Mouse (Mus musculus) neural tube, embryonic 13.5 days (tissue): ENCODE results near the gene Hps3. TPM values are rescaled to one million over a fixed set of nuclear protein-coding genes. Genes with fewer than 3 reads are reported as not detected.
"Not testable (repeated sequence)": the region's sequence is repeated elsewhere in the genome, so short reads cannot be mapped to it uniquely, and the experiment has no call there.

Experiments
- ATAC-seq: fragments of 200-750 bp; cut with Nextera tagmentation; 2 replicates; pipeline ENCODE4 v1.8.0; 2017; ENCODE audit warnings: low read depth, mild to moderate bottlenecking, moderate TSS enrichment, moderate library complexity
- H3K27ac ChIP-seq: fragments of 300-500 bp; sonication (generic); replicated peaks from 2 replicates; pipeline ENCODE4 v1.5.1; 2015; ENCODE audit warnings: moderate library complexity, mild to moderate bottlenecking, inconsistent platforms
- H3K27me3 ChIP-seq: fragments of 300-500 bp; sonication (generic); 2 replicates; pipeline ENCODE4 v1.6.1; 2015; ENCODE audit warnings: mild to moderate bottlenecking, inconsistent platforms
- H3K36me3 ChIP-seq: fragments of 300-500 bp; sonication (generic); 2 replicates; pipeline ENCODE4 v1.6.1; 2015; ENCODE audit warnings: mild to moderate bottlenecking, inconsistent platforms
- H3K4me1 ChIP-seq: fragments of 300-500 bp; sonication (generic); replicated peaks from 2 replicates; pipeline ENCODE4 v1.6.1; 2015; ENCODE audit warnings: inconsistent platforms
- H3K4me2 ChIP-seq: fragments of 300-500 bp; sonication (generic); 2 replicates; pipeline ENCODE4 v1.6.1; 2015; ENCODE audit warnings: inconsistent platforms, mild to moderate bottlenecking, moderate library complexity
- H3K4me3 ChIP-seq: fragments of 300-500 bp; sonication (generic); 2 replicates; pipeline ENCODE4 v1.5.1; 2015; ENCODE audit warnings: mild to moderate bottlenecking, inconsistent platforms
- H3K9ac ChIP-seq: fragments of 300-500 bp; sonication (generic); 2 replicates; pipeline ENCODE4 v1.6.1; 2015; ENCODE audit warnings: moderate library complexity, mild to moderate bottlenecking, inconsistent platforms
- H3K9me3 ChIP-seq: fragments of 300-500 bp; sonication (generic); 2 replicates; pipeline ENCODE4 v1.6.1; 2016; ENCODE audit warnings: inconsistent platforms
- WGBS: fragments of 180-500 bp; shearing (Covaris S2); methylation state at CpG from one replicate; pipeline ENCODE4 v1.1.7; 2015; 5-methylcytosine and 5-hydroxymethylcytosine counted together
- polyA plus RNA-seq: library from polyadenylated mRNA; unstranded; fragments of >200 nt; fragmentation: Nextera tagmentation; extraction: Ambion mirVana; gene quantifications from 2 replicates; pipeline ENCODE4 v1.2.1, GENCODE M21; 2015

The Hps3 gene
- polyA plus RNA-seq = 14.6 and 15.1 TPM in 2 replicates

GRCm38 (mm10) chr3:20034719-20035404, at the start of gene Hps3:
Hps3 (minus strand) TSS chr3:20035315.
- peak; percentile 100 for ATAC-seq
- H3K4me2 ChIP-seq = peak within 1 kb of the TSS; percentile 84
- peak within 1 kb of the TSS; percentile 63 for H3K27ac ChIP-seq
- H3K9me3 ChIP-seq = no peaks in the 10 kb centered on the region
- no peaks in the 10 kb centered on the region for H3K36me3 ChIP-seq
- H3K4me1 ChIP-seq = peaks cover 13% of the 10 kb centered on the region
- peak within 1 kb of the TSS; percentile 66 for H3K4me3 ChIP-seq
- under 1% methylated on average over 47 of the region's 47 CpGs for WGBS
- H3K9ac ChIP-seq = peak within 1 kb of the TSS; percentile 71
- H3K27me3 ChIP-seq = no peaks in the 10 kb centered on the region

DNA sequence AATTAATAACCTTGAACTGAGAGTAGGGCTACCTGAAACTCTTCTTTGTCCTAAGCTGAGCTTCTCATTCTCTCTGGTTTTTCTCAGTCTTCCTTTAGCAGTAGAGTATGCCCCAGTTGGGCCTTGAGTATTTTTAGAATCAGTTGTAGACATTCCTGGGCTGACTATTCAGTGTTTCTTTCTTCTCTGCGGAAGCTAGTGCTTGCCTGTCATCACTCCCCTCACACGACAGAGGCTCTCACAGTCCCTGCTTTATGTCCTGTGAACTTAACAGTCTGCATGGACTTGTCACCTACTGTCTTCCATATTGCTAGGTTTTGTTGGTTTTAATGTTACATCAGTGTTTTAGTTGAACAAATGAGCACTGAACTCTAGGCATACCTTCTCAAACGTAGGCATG, 47.0 kb upstream of the Hps3 start:
- Histone ChIP-seq H3K27ac (no peak overlapping the region), H3K27me3 (no peaks in the 10 kb centered on the region), H3K9me3 (no peaks in the 10 kb centered on the region), H3K36me3 (peaks cover 37% of the 10 kb centered on the region), H3K4me3 (no peak overlapping the region), H3K9ac (no peak overlapping the region), H3K4me1 (no peaks in the 10 kb centered on the region), H3K4me2 (no peak overlapping the region)
- no peak for ATAC-seq
- 82% methylated on average over 3 of the region's 3 CpGs for WGBS

DNA sequence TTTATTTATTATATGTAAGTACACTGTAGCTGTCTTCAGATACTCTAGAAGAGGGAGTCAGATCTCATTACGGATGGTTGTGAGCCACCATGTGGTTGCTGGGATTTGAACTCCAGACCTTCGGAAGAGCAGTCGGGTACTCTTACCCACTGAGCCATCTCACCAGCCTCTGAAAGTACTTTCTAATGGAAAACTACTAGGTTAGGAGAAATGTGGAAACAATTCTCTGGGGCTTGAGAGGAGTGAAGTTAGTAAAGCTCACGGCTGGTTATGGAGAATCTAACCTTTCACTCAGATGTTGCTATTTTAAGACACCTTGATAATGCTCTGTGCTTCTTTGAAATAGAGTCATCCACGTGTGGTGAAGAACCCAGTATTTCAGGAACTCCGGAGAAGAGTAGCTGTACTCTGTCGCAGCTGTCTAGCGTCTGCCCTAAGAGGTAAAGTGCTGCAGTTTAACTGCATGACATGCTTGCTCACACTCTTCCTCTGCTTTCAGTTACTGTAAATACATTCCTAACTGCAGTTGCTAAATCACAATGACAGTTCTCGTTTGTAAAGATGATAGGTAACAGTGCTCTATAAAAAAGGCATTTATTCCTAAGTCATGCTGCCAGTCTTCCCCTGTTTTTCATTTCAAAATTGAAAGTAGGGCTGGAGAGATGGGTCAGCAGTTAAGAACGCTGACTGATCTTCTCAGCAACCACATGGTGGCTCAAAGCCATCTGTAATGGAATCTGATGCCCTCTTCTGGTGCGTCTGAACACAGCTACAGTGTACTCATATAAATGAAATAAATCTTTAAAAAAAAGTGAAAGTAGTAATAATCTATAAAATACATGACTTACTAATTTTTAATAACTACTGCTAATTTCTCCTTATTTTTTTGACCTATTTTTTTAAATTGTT, 41.3 kb upstream of the Hps3 start:
- H3K27ac ChIP-seq = no peak overlapping the region
- no peaks in the 10 kb centered on the region for H3K27me3 ChIP-seq
- 89% methylated on average over 11 of the region's 11 CpGs for WGBS
- H3K9ac ChIP-seq = no peak overlapping the region
- H3K4me2 ChIP-seq = no peak overlapping the region
- no peak for ATAC-seq
- H3K4me3 ChIP-seq = no peak overlapping the region
- peaks cover 46% of the 10 kb centered on the region for H3K36me3 ChIP-seq
- no peaks in the 10 kb centered on the region for H3K9me3 ChIP-seq
- H3K4me1 ChIP-seq = no peaks in the 10 kb centered on the region

GRCm38 (mm10) chr3:20058197-20058541, 23.1 kb upstream of the Hps3 start:
- ATAC-seq = peak; percentile 56
- Histone ChIP-seq H3K4me3 (peak overlapping the region; percentile 84), H3K4me2 (peak overlapping the region; percentile 64), H3K4me1 (peaks cover 10% of the 10 kb centered on the region), H3K27ac (peak overlapping the region; percentile 87; the same call in 1 of the 2 replicates), H3K9ac (peak overlapping the region; percentile 83), H3K9me3 (no peaks in the 10 kb centered on the region), H3K36me3 (peaks cover 10% of the 10 kb centered on the region), H3K27me3 (no peaks in the 10 kb centered on the region)
- 0% methylated on average over 6 of the region's 9 CpGs for WGBS

GRCm38 (mm10) chr3:20057306-20058196, 22.4 kb upstream of the Hps3 start, which contains the start of gene Hltf:
Hltf (plus strand) TSS chr3:20057811.
- peaks cover 10% of the 10 kb centered on the region for H3K4me1 ChIP-seq
- peak within 1 kb of the TSS; percentile 84 for H3K4me3 ChIP-seq
- whole genome bisulfite sequencing = under 1% methylated on average over 52 of the region's 54 CpGs
- peak within 1 kb of the TSS; percentile 64 for H3K4me2 ChIP-seq
- H3K27ac ChIP-seq = peak within 1 kb of the TSS; percentile 87
- peak within 1 kb of the TSS; percentile 83 for H3K9ac ChIP-seq
- no peaks in the 10 kb centered on the region for H3K9me3 ChIP-seq
- peaks cover 5% of the 10 kb centered on the region for H3K36me3 ChIP-seq
- ATAC-seq = peak; percentile 100
- no peaks in the 10 kb centered on the region for H3K27me3 ChIP-seq

DNA sequence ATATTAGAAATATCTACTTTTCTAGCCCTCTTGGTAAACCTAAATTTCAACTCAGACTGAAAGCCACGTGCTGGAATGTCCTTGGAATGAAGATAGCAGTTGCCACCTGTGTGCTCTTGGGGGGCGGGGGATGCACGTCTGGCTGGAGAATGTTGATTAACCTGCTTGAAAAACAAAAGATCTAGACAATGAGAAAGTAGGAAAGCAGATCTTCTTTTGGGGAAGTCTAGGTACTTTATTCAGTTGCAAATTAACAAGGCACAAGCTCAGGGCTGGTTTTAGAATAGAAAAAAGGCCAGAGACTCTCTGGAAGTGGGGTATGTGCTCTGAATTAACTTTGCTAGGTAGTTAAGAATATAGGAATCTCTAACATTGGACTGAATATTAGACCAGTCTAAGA, 9.6 kb upstream of the Hps3 start:
- H3K27ac ChIP-seq, H3K9ac ChIP-seq, H3K4me2 ChIP-seq, H3K4me1 ChIP-seq, H3K9me3 ChIP-seq, H3K36me3 ChIP-seq, ATAC-seq, H3K27me3 ChIP-seq, H3K4me3 ChIP-seq: not testable (repeated sequence)
- 69% methylated on average over 3 of the region's 3 CpGs for WGBS

GRCm38 (mm10) chr3:20041461-20041860, 6.3 kb upstream of the Hps3 start:
- not testable (repeated sequence) for H3K36me3 ChIP-seq, H3K9me3 ChIP-seq, ATAC-seq, H3K4me1 ChIP-seq, H3K4me2 ChIP-seq, H3K27ac ChIP-seq, H3K27me3 ChIP-seq, H3K4me3 ChIP-seq, H3K9ac ChIP-seq
- 97% methylated on average over 7 of the region's 7 CpGs for whole genome bisulfite sequencing

DNA sequence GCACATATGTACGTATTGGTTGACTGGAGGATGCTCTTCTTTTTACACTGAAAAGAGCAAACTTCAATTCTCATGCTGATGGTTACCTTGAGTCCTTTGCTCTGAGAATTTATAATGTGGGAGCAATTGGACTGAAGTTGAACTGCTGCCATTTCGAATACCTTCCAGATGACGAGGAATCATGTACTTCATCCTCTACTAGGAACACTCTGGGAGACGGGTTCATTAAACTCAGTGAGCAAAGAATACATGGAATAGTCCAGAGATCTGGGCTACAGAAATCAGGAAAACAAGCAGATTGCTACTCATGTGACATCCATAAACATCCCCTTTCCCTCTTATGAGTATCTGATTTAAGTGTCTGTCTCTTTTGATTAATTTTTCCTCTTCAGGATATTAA, 954 bp upstream of the Hps3 start:
- Histone ChIP-seq H3K27ac (no peak overlapping the region), H3K36me3 (no peaks in the 10 kb centered on the region), H3K4me1 (peaks cover 13% of the 10 kb centered on the region), H3K4me2 (no peak overlapping the region), H3K27me3 (no peaks in the 10 kb centered on the region), H3K9me3 (no peaks in the 10 kb centered on the region), H3K9ac (no peak overlapping the region), H3K4me3 (no peak overlapping the region)
- 83% methylated on average over 4 of the region's 4 CpGs for WGBS
- no peak for ATAC-seq

DNA sequence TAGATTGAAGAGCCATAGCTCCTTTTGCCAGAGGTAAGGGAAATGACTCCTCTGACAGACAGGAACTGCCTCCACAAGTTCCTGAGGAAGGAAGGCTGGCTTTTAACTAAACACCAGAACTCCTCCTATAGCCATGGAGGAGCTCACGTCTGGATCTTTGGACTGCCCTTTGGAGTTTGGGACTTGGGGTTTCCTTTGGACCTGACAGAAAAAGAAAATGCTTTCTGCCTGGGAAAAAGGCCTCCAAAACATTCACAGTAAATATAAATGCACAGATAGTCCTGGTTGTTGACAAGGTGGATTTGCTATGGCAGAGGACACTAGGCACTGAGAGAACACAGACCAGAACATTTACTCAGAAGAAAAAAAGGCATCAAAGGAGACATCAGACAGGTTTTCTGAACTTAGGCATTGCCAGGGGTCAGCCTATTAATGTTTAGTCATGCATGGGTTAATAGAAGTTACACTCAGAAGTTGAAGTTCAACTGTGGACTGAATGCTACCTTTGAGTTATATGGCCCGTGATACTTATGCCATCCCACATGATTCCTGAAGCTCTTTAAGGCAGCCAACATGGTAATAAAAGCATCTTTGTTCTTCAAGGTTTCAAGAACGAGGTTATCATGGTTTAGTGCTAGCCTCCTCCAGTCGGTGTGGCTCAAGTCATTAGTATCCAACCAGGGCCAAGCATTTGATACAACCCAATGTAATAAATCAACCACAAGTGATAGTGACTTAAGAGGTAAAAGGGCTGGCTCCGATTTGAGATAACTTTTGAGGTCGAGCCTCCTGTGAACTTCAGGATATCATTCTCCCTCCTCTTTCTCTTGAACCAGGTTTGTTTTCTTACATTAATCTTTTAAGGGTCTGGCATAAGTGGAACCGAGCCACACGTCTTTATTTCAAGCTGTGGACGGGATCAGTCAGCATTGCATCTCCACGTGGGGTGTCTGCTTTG, 1.1 kb downstream of the Hps3 start:
- WGBS = 13% methylated on average over 10 of the region's 10 CpGs
- H3K4me3 ChIP-seq = peak overlapping the region; percentile 66
- peak overlapping the region; percentile 84 for H3K4me2 ChIP-seq
- peak; percentile 19; the same call in 1 of the 2 replicates for ATAC-seq
- H3K4me1 ChIP-seq = peaks cover 13% of the 10 kb centered on the region
- H3K27me3 ChIP-seq = no peaks in the 10 kb centered on the region
- H3K9me3 ChIP-seq = no peaks in the 10 kb centered on the region
- peak overlapping the region; percentile 71 for H3K9ac ChIP-seq
- H3K27ac ChIP-seq = 0 out of 2 replicates have a peak overlapping the region, but pooled peaks have one; percentile 63
- H3K36me3 ChIP-seq = no peaks in the 10 kb centered on the region

- 97% methylated on average over 6 of the region's 6 CpGs for whole genome bisulfite sequencing
- no peak for ATAC-seq
These were observed 4.3 kb downstream of the Hps3 start for GRCm38 (mm10) chr3:20030807-20031206.

GRCm38 (mm10) chr3:20028640-20029039, 6.5 kb downstream of the Hps3 start:
- Histone ChIP-seq H3K27me3 (no peaks in the 10 kb centered on the region), H3K9me3 (no peaks in the 10 kb centered on the region), H3K4me3 (no peak overlapping the region), H3K36me3 (peaks cover 43% of the 10 kb centered on the region), H3K4me2 (no peak overlapping the region), H3K27ac (no peak overlapping the region), H3K9ac (no peak overlapping the region), H3K4me1 (peaks cover 3% of the 10 kb centered on the region)
- no peak for ATAC-seq
- WGBS = 94% methylated on average over 3 of the region's 3 CpGs

More at GRCm38 (mm10) chr3:20030807-20031206, 4.3 kb downstream of the Hps3 start:
- Histone ChIP-seq H3K36me3 (peaks cover 23% of the 10 kb centered on the region), H3K27ac (no peak overlapping the region), H3K27me3 (no peaks in the 10 kb centered on the region), H3K9ac (no peak overlapping the region), H3K4me3 (no peak overlapping the region), H3K4me1 (peaks cover 13% of the 10 kb centered on the region), H3K9me3 (no peaks in the 10 kb centered on the region), H3K4me2 (no peak overlapping the region)
